Mouse (Mus musculus) neural tube, embryonic 13.5 days (tissue): ENCODE measurements around the gene Ndufb2. TPM values are rescaled to one million over a fixed set of nuclear protein-coding genes. Genes with fewer than 3 reads are reported as not detected.

ENCODE experiments used
- ATAC-seq: fragments of 200-750 bp; cut with Nextera tagmentation; 2 replicates; pipeline ENCODE4 v1.8.0; 2017; ENCODE audit warnings: low read depth, mild to moderate bottlenecking, moderate TSS enrichment, moderate library complexity
- H3K27ac ChIP-seq: fragments of 300-500 bp; sonication (generic); replicated peaks from 2 replicates; pipeline ENCODE4 v1.5.1; 2015; ENCODE audit warnings: moderate library complexity, mild to moderate bottlenecking, inconsistent platforms
- H3K27me3 ChIP-seq: fragments of 300-500 bp; sonication (generic); 2 replicates; pipeline ENCODE4 v1.6.1; 2015; ENCODE audit warnings: mild to moderate bottlenecking, inconsistent platforms
- H3K36me3 ChIP-seq: fragments of 300-500 bp; sonication (generic); 2 replicates; pipeline ENCODE4 v1.6.1; 2015; ENCODE audit warnings: mild to moderate bottlenecking, inconsistent platforms
- H3K4me1 ChIP-seq: fragments of 300-500 bp; sonication (generic); replicated peaks from 2 replicates; pipeline ENCODE4 v1.6.1; 2015; ENCODE audit warnings: inconsistent platforms
- H3K4me2 ChIP-seq: fragments of 300-500 bp; sonication (generic); 2 replicates; pipeline ENCODE4 v1.6.1; 2015; ENCODE audit warnings: inconsistent platforms, mild to moderate bottlenecking, moderate library complexity
- H3K4me3 ChIP-seq: fragments of 300-500 bp; sonication (generic); 2 replicates; pipeline ENCODE4 v1.5.1; 2015; ENCODE audit warnings: mild to moderate bottlenecking, inconsistent platforms
- H3K9ac ChIP-seq: fragments of 300-500 bp; sonication (generic); 2 replicates; pipeline ENCODE4 v1.6.1; 2015; ENCODE audit warnings: moderate library complexity, mild to moderate bottlenecking, inconsistent platforms
- H3K9me3 ChIP-seq: fragments of 300-500 bp; sonication (generic); 2 replicates; pipeline ENCODE4 v1.6.1; 2016; ENCODE audit warnings: inconsistent platforms
- WGBS: fragments of 180-500 bp; shearing (Covaris S2); methylation state at CpG from one replicate; pipeline ENCODE4 v1.1.7; 2015; 5-methylcytosine and 5-hydroxymethylcytosine counted together
- polyA plus RNA-seq: library from polyadenylated mRNA; unstranded; fragments of >200 nt; fragmentation: Nextera tagmentation; extraction: Ambion mirVana; gene quantifications from 2 replicates; pipeline ENCODE4 v1.2.1, GENCODE M21; 2015

The Ndufb2 gene
- polyA plus RNA-seq, 1 experiment from 2014 or later, result 454 TPM

- no peaks in the 10 kb centered on the region for H3K36me3 ChIP-seq
- H3K9me3 ChIP-seq, result no peaks in the 10 kb centered on the region
- 44% methylated on average over 6 of the region's 6 CpGs for WGBS
- no peak overlapping the region for H3K4me2 ChIP-seq
- H3K4me1 ChIP-seq, result peaks cover 51% of the 10 kb centered on the region
- no peak overlapping the region for H3K4me3 ChIP-seq
- no peak overlapping the region for H3K9ac ChIP-seq
- no peaks in the 10 kb centered on the region for H3K27me3 ChIP-seq
- peak overlapping the region; percentile 61 for H3K27ac ChIP-seq
- ATAC-seq, result no peak
These were observed 33.0 kb upstream of the Ndufb2 start for GRCm38 (mm10) chr6:39559276-39559939.

DNA sequence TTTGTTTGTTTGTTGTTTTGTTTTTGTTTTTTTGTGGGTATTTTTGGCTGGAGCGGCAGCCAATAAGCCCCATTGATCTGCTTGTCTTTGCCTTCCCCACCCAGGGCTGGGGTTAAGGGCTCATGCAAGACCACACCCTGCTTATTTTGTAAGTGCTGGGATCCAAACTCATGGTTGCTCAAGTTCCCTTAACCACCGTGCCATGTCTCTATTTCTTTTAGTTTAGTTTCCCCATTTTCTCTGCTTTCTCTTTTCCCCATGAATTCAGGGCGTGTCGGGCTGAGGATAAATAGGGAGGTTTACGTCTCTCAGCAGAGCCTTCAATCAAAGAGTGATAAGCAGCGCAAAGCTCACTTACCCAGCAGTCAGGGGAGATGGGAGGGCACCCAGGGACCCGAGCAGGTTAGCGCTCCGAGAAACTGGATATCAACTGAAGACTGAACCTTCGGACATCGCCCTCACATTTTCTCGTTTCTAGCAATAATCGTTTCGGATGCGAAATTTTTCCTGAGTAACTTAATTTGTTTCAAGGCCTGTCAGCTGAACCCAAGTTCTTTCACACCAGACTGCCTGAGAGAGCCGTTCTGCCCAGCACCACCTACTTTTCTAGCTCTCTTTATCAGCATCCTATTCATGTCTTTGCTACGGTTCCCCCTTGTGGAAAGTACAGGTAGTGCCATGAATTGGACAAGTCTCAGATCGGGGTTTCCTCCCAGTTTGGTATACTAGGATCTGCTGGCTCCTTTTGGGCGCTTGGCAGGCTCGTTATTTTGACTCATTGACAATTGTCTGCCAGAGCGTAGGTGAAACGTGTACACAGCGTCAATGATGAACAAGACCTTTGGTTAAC, 30.0 kb upstream of the Ndufb2 start:
- Histone ChIP-seq H3K27ac (no peak overlapping the region), H3K27me3 (no peaks in the 10 kb centered on the region), H3K4me3 (no peak overlapping the region; the same call in 1 of the 2 replicates), H3K9ac (no peak overlapping the region), H3K9me3 (no peaks in the 10 kb centered on the region), H3K4me2 (peak overlapping the region; percentile 31), H3K36me3 (no peaks in the 10 kb centered on the region), H3K4me1 (peaks cover 26% of the 10 kb centered on the region)
- 23% methylated on average over 23 of the region's 23 CpGs for WGBS
- peak; percentile 30; the same call in 1 of the 2 replicates for ATAC-seq

DNA sequence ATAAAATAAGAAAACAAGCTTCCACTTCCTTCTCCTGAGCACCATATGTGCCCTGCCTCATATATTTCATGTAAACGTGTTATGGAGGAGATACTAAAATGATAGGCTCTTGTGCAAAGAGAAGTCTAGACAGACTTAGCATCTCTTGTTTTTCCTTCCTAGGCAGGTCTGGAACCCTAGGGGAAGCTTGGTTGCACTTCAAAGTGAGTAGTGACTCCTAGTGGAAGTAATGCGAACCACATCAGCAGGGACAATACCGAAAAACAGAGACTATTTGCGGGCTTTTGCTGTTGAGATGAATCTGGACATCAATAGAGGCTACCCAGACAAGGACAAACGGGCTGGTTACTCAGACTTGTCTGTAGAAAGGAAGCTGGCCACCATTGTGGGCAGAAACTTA, 24.8 kb upstream of the Ndufb2 start:
- H3K9me3 ChIP-seq, result no peaks in the 10 kb centered on the region
- no peaks in the 10 kb centered on the region for H3K27me3 ChIP-seq
- no peak overlapping the region for H3K27ac ChIP-seq
- H3K4me1 ChIP-seq, result peaks cover under 1% of the 10 kb centered on the region; the same call in 1 of the 2 replicates
- no peak overlapping the region for H3K9ac ChIP-seq
- H3K4me3 ChIP-seq, result no peak overlapping the region
- no peak overlapping the region for H3K4me2 ChIP-seq
- 20% methylated on average over 5 of the region's 5 CpGs for WGBS
- H3K36me3 ChIP-seq, result no peaks in the 10 kb centered on the region
- ATAC-seq, result no peak

DNA sequence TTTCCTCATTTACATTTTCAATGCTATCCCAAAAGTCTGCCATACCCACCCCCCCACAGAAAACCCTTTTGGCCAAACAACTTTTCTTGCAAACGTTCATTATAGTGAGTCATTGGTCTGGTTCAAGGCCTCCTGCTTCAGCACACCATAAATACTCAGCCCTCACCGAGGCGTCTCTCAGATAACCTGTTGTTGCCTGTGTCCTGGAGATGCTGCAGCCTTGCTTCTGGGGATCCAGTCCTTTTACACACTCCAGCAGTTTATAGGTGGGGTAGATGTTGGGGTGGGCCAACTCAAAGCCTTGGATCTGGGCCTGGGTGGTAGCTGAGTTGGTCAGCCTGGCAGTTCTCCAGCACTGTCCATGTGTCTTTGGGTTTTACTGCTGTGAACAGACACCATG, 21.9 kb upstream of the Ndufb2 start:
- ATAC-seq, result no peak
- Histone ChIP-seq H3K27me3 (no peaks in the 10 kb centered on the region), H3K36me3 (no peaks in the 10 kb centered on the region), H3K4me3 (no peak overlapping the region), H3K9me3 (no peaks in the 10 kb centered on the region), H3K4me2 (no peak overlapping the region), H3K9ac (no peak overlapping the region), H3K27ac (no peak overlapping the region), H3K4me1 (peaks cover 16% of the 10 kb centered on the region)
- WGBS, result 76% methylated on average over 3 of the region's 3 CpGs

- H3K4me2 ChIP-seq, result peak within 1 kb of the TSS; percentile 90
- H3K36me3 ChIP-seq, result peaks cover 24% of the 10 kb centered on the region
- peak within 1 kb of the TSS; percentile 93 for H3K9ac ChIP-seq
- peak within 1 kb of the TSS; percentile 88 for H3K4me3 ChIP-seq
- H3K9me3 ChIP-seq, result no peaks in the 10 kb centered on the region
- 1% methylated on average over 48 of the region's 49 CpGs for WGBS
- no peaks in the 10 kb centered on the region for H3K27me3 ChIP-seq
- H3K27ac ChIP-seq, result peak within 1 kb of the TSS; percentile 97
- peak; percentile 98 for ATAC-seq
- peaks cover 16% of the 10 kb centered on the region for H3K4me1 ChIP-seq
These were observed 18.4 kb upstream of the Ndufb2 start, which contains the start of gene Adck2 for GRCm38 (mm10) chr6:39573791-39574554. Gene Adck2, plus strand, starts transcription at chr6:39573873.

DNA sequence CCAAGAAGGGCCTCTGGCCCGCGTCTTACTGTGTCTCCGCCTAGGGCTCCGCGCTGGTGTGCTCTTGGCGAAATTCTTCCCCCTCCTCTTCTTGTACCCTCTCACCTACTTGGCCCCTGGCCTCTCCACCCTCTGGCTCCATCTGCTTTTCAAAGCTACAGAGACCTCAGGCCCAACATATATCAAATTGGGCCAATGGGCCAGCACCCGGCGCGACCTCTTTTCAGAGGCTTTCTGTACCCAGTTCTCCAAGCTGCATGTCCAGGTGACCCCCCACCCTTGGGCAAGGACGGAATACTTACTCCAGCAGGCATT, 17.9 kb upstream of the Ndufb2 start:
- peak overlapping the region; percentile 88 for H3K4me3 ChIP-seq
- peak overlapping the region; percentile 97 for H3K27ac ChIP-seq
- H3K36me3 ChIP-seq, result peaks cover 30% of the 10 kb centered on the region
- H3K4me1 ChIP-seq, result peaks cover 16% of the 10 kb centered on the region
- 28% methylated on average over 10 of the region's 10 CpGs for WGBS
- no peaks in the 10 kb centered on the region for H3K27me3 ChIP-seq
- H3K9ac ChIP-seq, result peak overlapping the region; percentile 93
- no peak; the same call in none of the 2 replicates for ATAC-seq
- peak overlapping the region; percentile 90 for H3K4me2 ChIP-seq
- no peaks in the 10 kb centered on the region for H3K9me3 ChIP-seq

DNA sequence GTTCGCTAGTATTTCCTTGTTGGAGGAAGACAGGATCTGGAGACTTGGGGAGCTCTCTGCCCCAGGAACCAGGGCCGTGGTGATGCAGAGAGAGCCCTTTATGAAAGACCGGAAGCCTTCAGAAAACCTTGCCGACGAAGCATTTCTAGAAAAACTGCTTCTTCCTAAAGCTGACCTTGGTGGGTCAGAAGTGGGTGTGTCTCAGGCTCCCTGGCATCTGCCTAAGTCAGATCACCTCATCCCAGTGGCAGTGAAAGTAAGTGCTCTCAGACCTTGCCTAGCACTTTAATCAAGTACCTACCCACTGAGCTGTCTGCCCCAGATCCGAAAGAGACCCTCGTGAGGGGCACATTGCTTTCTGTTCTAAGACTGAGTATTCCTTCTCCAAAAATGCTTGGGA, 17.4 kb upstream of the Ndufb2 start:
- H3K4me1 ChIP-seq, result peaks cover 16% of the 10 kb centered on the region
- H3K27ac ChIP-seq, result peak overlapping the region; percentile 97; the same call in 1 of the 2 replicates
- peaks cover 34% of the 10 kb centered on the region for H3K36me3 ChIP-seq
- peak overlapping the region; percentile 90 for H3K4me2 ChIP-seq
- 70% methylated on average over 7 of the region's 7 CpGs for WGBS
- peak overlapping the region; percentile 88 for H3K4me3 ChIP-seq
- ATAC-seq, result no peak
- H3K9ac ChIP-seq, result peak overlapping the region; percentile 93
- H3K9me3 ChIP-seq, result no peaks in the 10 kb centered on the region
- H3K27me3 ChIP-seq, result no peaks in the 10 kb centered on the region

DNA sequence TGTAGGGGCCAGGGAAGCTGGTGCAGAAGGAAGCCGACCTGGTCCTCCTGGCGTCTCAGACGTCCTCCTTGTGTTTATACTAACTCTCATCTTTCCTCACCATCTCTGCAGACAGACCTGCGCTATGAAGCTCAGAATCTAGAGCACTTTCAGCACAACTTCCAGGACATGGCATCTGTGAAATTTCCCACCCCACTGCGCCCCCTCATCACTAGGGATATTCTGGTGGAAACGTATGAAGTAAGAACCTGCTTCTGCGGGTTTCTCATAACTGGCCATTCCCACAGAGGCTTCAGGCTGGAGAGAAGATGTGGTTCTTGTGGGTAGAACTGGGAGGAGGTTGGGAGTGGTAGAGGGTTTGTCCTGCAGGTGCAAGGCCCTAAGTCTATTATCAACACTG, 12.8 kb upstream of the Ndufb2 start:
- H3K4me2 ChIP-seq, result no peak overlapping the region

GRCm38 (mm10) chr6:39580558-39580957, 11.8 kb upstream of the Ndufb2 start:
- whole genome bisulfite sequencing, result 88% methylated on average over 2 of the region's 2 CpGs
- Histone ChIP-seq H3K9me3 (no peaks in the 10 kb centered on the region), H3K9ac (no peak overlapping the region), H3K27me3 (no peaks in the 10 kb centered on the region), H3K4me2 (no peak overlapping the region), H3K4me1 (no peaks in the 10 kb centered on the region), H3K4me3 (no peak overlapping the region), H3K27ac (no peak overlapping the region), H3K36me3 (peaks cover 81% of the 10 kb centered on the region)
- no peak for ATAC-seq

More for the DNA sequence above, 12.8 kb upstream of the Ndufb2 start:
- Histone ChIP-seq H3K9me3 (no peaks in the 10 kb centered on the region), H3K4me1 (peaks cover 6% of the 10 kb centered on the region), H3K27me3 (no peaks in the 10 kb centered on the region), H3K27ac (no peak overlapping the region), H3K36me3 (peaks cover 74% of the 10 kb centered on the region), H3K9ac (no peak overlapping the region), H3K4me3 (no peak overlapping the region)
- 91% methylated on average over 7 of the region's 7 CpGs for WGBS
- ATAC-seq, result no peak

GRCm38 (mm10) chr6:39581087-39581784, 11.1 kb upstream of the Ndufb2 start:
- 85% methylated on average over 7 of the region's 7 CpGs for WGBS
- Histone ChIP-seq H3K9ac (no peak overlapping the region), H3K4me3 (no peak overlapping the region), H3K4me2 (no peak overlapping the region), H3K4me1 (no peaks in the 10 kb centered on the region), H3K27ac (no peak overlapping the region), H3K27me3 (no peaks in the 10 kb centered on the region), H3K36me3 (peaks cover 88% of the 10 kb centered on the region), H3K9me3 (no peaks in the 10 kb centered on the region)
- no peak for ATAC-seq

DNA sequence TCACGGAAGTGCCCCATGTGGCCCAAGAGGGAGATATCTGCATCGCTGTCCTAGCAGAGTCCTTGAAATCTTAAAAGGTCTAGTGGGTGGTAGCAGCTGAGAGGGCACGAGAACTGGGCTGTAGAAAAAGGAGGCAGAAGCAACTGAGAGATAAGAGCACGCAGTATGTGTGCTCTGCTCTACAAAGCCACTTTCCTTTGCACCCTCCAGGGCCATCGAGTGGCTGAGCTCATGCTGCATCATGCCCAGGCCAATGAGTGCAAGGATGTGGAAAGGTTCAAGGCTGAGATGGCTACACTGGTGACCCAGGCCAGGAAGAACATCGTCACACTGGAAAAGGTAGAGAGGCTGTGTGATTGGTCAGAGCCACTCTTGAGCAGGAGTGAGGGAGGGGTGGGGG, 6.9 kb upstream of the Ndufb2 start, which contains the start of gene Gm42420:
Gm42420 (plus strand) TSS at position 237 of the 400 bp plus-strand sequence.
- Histone ChIP-seq H3K4me1 (no peaks in the 10 kb centered on the region), H3K9me3 (no peaks in the 10 kb centered on the region), H3K4me3 (no peak within 1 kb of the TSS), H3K4me2 (no peak within 1 kb of the TSS), H3K36me3 (peaks cover 90% of the 10 kb centered on the region), H3K27me3 (no peaks in the 10 kb centered on the region), H3K9ac (no peak within 1 kb of the TSS), H3K27ac (no peak within 1 kb of the TSS)
- ATAC-seq, result no peak
- 93% methylated on average over 6 of the region's 6 CpGs for WGBS
